Mouse (Mus musculus): Measurements from ENCODE around the gene Asic2.

Asic2 gene

DNA sequence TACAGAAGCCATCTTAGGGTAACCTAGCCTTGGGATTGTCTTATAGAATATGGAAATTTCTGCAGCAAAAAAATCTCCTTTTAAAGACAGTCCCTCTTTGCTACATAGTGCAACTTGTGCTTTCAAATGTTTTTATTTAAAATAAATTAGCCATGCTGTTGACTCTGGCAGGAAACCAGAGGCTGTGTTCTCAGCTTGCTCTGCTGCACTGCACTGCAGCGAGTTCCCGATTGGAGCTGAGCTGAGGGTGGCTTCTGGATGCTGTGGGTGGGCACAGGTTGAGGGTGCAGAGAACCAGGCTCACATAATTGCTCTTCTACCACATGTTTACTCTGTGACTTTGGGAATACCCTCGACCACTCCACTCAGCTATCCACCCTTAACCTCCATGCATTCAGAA lies 889.0 kb downstream of the Asic2 start:
- DNase-seq: no peak

DNA sequence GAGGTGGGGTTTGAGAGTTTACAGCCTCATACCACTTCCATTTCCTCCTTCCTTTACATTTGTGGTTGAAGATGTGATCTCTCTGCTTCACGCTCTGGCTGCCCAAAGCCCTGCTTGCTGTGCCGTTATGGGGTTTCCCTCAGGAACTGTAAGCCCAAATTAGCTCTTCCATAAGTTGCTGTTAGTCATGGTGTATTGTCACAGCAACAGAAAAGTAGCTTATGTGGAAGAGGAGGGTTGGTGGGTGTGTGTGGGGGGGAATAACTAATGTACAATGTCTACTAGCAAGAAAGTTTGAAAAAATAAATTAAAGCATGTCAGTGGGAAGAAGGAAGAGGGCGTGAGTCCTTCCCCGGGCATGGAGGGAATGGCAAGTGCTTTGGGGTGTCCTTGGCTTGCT lies 896.4 kb downstream of the Asic2 start:
- no peak for DNase-seq

DNA sequence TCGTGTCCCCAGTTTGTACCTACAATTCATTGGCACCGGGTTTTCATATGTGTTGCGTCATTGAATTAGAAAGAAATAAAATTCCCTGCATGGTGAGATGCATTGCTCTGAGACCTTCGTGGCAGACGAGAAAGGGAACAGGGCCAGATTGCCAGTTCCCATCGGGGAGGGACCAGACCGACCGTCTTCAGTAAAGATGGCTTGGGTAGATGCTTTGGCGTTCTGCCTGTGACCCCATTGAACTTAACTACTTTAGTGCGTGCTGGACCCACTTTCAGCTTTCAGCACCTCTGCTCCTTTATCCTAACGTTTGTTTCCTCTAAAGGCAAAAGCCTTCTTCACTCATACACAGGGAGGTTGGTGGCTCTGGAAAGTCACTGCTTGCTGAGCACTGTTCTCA lies 902.9 kb downstream of the Asic2 start:
- DNase-seq: no peak

DNA sequence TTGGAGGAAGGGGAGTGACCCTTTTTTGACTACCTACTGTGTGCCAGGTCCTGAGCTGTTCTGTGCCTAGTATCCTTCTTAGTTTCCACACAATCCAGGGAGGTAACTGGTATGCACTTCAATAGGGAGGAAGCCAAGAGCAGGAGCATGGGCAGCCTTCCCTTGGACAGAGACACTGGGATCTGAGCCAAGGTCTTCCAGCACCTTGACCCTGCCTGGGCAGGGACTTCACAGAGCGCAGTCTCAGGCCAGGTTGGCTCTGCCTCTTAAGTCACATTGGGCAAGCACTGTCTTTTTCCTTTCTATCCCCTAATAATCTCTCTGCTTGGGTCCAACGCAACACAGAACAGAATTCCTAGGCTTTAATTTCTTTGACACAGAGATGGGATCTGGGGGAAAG lies 904.3 kb downstream of the Asic2 start:
- DNase-seq: no peak

DNA sequence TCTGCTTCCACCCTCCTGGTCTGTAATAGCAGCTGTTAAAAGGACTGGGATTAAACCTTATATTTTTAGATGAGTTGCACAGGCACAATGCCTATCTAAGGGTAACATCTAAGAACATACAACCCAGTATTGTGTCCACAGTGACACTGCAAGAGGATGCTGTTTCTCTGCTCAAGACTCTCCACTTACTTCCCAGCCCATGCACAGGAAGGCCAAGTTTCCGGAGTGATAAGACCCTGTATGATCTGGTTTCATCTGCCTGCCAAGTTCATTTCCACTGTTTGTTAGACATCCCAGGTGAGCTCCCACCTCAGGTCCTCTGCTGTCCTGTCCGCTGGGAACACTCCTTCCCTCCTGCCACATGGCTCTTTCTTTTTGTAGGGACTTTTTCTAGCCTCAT lies 908.2 kb downstream of the Asic2 start:
- no peak for DNase-seq

DNA sequence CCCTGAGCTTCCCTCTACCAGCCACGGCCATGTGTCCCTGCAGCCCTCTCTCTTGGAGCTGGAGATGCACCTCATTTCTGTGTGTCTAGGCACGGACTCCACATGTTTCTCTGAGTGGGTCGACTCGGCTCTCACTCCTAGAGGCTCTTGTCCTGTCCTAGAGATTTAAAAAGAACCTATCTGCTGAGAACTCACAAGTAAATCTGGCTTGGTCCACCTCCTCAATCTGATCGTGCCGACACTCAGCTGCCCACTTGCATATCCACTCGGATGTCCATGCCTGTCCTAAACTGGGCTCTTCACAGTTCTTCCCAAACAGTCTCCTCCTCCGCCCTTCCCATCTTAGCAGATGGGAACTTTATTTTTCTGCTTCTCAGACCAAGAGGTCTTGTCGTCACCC lies 908.7 kb downstream of the Asic2 start:
- DNase-seq: no peak

DNA sequence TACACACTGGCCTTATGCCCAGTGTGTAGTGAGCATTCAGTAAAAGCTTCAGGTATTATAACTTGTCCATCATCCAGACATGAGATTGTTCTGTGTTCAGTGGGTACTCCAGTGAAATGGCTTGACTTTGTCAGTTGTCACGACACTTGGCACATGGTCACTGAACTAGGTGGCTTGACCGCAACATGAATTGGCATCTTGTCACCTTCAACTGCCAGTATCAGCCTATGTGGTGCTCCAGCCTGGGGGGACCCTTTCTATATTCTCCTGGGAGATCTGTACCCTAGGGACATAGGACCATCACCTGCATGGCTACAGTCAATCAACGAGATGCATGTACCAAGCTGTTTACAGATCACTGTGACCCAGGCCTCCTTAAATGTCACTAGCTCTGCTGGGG lies 910.8 kb downstream of the Asic2 start:
- peak; percentile 24 for DNase-seq

DNA sequence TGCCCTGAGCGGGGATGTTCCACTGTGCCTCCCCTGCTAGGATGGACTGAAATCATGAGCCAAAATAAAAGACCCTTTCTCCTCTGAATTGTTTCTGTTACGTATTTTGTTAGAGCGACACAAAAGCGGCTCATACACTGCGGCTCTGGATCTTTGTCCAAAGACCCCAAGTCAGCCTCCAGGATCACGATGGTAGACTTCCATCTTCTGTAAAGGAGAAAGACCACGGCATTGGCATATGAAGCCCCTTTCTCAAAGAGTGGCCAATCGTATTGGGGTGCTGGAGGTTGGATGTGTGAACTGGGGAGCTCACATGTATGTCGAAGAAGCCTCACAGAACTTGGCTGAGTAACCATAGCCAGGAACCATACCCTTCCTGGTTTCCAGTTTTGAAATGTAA lies 911.5 kb downstream of the Asic2 start:
- DNase-seq: no peak

DNA sequence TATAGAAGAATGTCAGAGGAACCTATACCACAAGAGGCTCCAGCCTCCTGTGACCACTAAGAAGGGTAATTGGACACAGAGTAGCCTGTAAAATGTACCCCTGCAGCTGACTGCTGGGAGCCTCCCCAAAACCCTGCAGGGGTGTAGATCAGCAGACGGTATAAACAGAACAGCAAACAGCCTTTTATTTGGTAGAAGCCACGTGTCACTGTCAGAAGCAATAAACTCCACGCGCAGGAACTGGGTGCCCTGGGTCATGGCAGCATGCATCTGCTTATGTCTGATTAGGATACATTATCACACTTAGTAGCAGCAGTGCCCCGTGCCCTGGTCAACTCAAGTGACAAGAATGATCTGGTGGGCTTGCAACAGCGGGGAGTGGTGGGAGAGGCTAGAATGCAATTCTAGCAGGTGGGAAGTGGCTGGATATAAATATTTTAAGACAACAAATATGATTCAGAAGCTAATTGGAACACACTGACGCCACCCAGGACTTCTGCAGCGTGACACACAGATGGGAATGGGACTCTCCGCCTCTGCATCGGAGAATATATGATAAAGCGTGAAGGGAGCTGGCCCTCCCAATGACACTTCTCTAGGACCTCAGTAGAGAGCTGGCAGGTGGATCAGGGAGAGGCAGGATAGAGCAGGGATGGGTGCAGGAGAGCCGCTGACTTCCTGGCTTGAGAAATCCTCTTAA lies 912.7 kb downstream of the Asic2 start:
- DNase-seq: peak; percentile 16

DNA sequence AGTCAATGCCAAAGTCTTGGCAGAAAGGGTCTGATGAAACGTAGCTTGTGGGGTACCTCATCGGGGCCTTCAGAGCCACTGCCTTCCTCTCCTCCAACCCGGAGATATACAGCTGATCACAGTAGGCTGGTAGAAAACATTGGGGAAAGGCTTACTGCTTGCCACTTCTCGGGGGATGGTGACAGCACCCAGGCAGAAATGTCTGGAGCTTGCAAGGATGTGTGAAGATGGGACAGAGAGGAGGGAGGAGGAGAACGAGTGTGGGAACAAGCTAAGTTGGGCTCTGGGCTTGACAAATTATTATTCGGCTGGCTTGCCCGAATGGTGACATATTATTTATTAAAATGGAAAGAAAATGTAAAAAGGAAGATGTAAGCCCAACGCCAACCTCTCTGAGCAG lies 914.4 kb downstream of the Asic2 start:
- no peak for DNase-seq

DNA sequence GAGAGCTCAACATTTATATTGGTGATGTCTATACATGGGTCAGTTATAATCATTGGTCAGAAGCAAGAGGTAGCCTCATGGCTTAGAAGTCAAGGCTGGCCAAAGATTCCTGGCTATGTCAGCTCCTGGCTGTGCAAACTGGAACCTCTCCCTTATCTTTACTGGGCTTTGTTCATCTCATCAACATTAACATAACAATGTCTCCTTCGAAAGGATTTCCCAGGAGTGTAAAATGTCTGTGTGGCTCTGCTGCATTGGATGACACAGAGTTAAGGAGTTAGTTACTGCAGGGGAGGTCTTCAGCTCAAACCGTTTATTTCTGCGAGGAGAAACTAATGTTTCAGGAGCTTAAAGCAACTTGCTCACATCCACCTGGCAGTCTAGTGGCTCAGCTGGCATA lies 926.6 kb downstream of the Asic2 start:
- DNase-seq: no peak

DNA sequence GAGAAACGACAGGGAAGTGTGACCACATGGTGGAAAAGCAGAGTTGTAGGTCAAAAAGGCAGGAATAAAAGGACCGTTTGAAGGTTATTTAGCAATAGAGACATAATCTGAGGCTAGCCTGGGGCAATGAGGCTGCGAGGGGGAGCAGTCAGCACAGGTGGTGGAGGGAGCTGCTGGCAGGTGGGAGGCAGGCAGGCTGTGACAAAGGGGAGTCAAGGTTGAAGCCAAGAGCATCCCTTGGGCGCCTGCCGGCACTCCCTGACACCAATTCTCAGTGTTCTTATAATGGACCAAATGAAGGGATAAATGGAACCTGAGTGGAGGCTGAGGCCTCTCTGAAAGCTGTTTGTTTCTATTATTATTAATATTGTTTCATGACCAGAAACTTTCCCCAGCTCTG lies 928.3 kb downstream of the Asic2 start:
- peak; percentile 44 for DNase-seq

DNA sequence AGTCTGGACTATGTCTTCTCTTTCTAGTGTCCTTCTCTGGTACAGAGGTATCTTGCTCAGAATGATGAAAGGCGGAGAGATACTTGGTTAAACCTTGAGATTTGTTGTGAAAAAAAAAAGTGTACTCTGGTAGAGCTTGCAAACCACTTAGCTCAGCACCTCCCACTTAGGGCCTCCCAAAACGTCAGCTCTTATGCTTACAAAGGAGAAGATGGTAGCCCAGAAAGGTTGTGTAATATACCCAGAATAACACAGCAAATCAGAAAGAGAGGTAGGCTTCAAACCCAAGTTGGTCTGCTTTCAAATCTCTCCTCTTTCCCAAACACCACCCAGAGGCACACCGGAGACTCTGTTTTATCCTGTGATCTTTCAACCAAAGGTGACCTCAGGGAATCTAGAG lies 936.1 kb downstream of the Asic2 start:
- no peak for DNase-seq

DNA sequence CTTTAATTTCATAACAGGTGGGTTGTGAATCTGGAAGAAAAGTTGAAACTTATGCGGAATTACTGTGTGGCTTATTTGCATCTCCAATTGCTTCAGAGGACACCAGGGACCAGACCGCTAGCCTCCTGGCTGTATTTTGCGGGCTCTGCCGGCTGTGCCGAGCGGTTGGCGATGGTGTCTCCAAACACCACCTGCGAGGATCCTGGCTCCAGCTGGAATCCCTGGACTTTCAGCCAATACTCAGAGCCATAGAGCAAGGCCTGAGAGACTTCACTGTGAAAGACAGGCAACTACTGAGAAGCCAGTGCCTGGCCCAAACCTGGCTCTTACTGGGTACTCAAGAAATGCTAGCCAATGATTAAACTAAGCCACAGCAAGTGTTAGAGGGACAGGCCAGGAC lies 953.5 kb downstream of the Asic2 start:
- peak; percentile 33 for DNase-seq

DNA sequence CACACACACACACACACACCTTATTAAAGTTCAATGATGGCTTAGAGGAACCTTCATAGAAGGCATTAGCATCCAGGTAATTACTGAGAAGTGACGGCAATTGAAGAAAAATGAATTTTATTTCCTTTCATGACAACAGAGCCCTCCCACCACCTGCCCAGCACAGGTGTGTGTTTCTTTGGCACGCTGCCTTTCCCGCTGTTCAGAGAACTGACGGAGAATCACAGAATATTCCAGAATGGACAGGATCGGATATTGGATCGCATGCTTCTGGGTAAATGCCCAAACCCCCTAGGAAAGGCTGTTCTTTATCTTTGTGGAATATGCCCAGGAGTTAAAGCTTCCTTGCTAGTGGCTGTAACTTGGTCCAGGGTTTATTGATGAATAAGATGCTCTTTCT lies 954.8 kb downstream of the Asic2 start:
- DNase-seq: no peak

DNA sequence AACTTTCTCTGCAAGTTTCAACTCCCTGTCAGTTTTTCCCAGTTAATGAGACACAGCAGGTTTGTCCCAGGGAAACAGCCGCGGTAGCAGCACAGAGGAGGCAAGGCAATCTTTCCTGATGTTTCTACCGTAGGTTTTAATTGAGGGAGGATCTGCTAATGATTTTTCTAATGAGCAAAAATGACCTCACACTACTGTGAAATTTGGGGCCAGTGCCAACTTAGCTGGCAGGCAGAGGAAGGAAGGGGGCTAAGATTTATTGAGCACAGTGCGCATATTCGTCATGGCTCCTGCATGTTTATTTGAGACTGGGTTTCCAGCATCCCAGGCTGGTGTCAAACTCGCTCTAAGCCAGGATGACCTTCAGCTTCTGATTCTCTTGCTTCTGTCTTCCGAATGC lies 957.5 kb downstream of the Asic2 start:
- DNase-seq: no peak

DNA sequence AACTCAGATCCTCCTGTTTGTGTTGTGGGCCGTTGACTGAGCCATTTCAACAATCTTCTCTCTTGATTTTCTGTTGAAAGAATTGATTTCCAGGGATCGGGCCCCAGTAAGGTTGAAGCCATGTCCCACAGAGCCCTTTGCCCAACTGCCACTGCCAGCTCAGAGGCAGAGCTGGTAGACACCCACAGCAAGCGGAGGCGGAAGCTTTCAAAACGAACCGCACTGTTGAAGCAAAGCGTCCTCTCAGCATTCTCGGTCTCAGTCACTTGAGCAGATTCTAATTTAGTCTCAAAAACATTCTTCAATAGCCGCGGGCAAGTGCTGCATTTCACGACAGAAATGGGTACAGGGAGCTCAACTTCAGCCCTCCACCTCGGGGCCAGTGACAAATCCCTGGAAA lies 958.9 kb downstream of the Asic2 start:
- DNase-seq: no peak

DNA sequence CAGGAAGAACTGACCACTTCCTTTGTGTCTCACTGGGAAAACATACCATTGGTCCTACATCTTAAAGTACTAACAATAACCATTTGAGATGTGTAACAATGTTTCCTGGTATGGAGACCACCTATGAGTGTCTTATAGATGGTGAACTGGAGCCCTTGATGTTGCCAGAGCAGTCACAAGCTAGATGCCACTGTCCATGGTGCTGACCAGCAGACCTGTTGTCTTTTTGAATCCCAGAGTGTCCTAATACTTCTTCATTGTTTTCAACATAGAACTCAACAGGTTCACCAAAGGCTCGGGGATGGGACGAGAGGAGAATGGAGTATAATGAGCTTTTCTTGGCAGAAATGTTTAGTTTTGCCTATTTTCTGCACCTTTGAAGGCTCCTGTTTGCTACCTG lies 962.4 kb downstream of the Asic2 start:
- no peak for DNase-seq

DNA sequence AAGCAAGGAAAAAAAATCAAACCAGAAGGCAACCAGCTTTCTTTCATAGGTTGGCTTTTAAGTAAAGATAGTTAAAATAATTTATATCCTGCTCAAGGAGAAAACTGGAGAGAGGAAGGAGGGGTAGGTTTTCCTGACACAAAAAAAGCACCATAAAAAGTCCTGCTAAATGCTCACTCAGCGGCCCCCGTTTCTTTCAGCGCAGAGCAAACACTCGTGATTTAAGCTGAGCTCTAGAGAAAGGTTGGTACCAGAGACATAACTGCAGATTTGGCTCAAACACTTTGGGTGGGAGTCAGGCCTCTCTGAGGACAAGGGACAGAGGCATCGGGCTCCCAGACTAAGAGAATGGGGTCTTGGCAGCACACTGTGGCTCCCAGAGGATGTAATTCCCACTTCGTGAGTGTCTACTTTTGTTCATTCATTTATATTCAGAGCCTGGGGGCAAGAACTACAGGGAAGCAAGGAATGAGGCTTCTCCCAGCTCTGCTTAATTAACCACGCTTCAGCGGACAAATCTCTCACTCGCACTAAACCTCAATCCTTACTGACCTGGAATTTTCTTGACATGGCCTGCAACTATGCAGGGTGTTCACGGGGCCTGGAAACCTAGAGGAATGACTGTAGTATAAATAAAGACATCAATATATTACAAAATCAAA lies 965.4 kb downstream of the Asic2 start:
- no peak for DNase-seq

DNA sequence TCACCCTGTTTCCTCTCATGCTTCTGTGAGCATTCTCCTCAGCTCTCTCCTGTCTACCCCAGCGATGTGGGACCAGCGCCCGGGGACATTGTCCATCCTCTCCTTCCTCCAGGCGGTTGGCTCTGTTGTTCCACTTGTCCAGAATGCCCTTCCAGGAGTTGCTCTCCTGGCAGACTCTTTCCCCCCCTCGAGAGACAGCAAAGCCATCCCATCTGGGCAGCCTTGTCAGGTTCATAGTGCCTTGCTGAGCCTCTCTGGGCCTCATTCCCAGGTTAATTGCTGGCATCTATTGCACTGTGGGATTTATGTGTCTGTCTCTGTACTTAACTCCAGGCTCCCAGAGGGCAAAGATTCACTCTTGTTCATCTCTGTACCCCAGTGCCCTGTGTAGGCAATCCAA lies 972.6 kb downstream of the Asic2 start:
- peak; percentile 32 for DNase-seq

DNA sequence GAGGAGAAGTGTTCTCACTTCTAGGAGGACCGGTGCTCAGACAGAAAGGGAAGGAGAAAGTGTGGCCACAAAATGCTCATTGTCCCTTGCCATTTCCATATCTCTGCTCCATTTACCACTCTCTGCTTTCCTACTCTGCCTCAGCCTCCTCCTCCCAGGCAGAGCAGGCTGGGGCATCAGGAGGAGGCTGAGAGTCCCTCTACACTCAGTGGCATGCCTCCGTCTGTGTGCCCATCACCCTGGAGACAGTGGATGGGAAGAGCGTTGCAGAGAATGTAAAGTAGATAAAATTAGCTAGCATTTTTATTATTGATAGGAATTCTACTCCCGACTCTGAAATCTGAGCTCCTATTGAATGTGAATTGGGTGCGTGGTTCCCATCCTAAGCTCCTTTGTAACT lies 984.7 kb downstream of the Asic2 start:
- DNase-seq: no peak

DNA sequence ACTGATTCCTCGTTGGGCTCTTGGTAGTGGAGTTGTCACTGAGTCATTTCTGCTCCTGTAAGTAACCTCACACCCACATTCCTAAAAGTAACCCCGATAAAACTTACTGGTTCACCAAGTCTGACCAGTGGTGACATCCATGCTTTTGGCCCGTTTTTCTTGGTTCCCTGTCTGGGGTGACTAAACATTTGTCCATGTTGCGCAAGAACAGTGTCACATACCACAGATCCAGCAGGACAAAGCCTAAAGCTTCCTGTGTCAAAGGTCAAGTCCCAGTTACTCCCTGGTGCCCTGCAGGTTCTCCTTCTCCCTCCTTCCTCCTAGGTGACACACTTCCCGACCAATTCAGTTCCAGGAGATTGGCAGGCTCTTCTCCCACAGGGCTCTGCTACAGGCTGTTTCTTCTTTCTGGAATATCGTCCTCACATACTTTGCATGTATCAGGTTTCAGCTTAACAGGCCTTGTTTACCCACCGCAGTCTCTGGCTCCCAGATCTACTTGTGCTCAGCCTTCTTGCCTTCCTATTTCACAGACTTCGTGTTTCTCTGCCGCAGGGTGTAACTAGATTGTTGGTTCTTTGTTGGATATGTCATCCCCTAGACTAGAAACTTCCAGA lies 991.9 kb downstream of the Asic2 start:
- no peak for DNase-seq

DNA sequence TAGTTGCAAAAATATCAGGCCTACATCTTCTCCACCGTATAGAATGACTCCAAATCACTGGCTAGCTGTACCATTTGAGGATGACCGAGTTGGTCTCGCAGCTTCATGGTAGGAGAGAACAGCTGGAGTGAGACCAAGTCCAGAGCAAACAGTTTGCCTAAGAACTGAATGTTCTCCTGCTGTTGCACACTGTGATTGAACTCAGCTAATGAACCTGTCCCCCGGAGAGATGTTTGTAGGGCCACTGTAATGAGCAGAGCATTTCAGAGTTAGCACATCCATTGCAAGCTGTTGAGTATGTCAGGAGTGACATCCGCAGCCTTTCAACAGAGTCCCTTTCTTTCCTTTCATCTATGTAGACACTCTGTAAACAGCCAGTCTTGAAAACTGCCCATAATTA lies 993.6 kb downstream of the Asic2 start:
- DNase-seq: no peak

DNA sequence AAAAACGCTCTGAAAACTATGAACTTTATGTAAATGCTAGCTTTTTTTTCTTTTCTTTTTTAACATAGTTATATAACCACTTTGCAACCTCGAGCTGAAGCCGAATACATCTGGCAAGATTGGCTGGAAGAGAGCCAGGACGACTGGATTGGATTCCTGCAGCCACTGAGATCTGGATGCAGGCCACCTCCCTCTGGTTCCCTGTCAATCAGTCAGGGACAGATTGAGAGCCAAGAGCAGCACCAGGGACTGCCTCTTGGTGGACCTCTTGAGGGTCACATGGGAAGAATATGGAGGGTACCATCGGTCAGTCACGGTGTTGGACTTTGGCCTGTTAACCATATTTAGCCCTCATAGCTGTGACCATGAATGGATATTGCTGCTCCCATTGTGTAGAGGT lies 994.3 kb downstream of the Asic2 start:
- DNase-seq: peak; percentile 19

DNA sequence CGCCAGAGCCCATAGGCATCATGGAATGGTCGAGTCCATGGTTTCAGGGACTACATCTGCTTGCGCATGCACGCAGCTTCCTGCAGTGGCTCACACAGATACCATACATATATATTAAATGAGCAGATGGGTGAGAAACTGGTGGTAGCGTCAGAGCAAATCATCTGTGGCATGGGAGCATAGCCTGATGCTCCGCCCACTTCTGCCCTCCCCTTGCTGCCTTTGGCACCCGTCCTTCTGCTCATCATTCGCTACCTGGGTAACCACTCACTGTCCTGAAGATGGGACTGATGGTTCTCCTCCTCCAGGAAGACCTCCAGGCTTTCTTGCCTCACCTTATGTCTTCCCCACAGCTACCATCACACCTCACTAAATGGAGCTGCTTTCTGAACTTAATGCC lies 995.0 kb downstream of the Asic2 start:
- no peak for DNase-seq

Measured in cerebellum, adult 9-11 months (tissue).